Mouse (Mus musculus) liver, adult 2 months (tissue): ENCODE results near the gene Nucks1.
A peak's percentile ranks its signal among the peaks of the same experiment; 100 is the strongest.

Experiments used
- CTCF ChIP-seq: fragments of 200-500 bp; IDR thresholded peaks from 2 replicates; pipeline ENCODE4 v1.5.1; 2011; ENCODE audit warnings: low read depth, low read length, control low read depth
- POLR2A ChIP-seq: fragments of 200-500 bp; IDR thresholded peaks from 2 replicates; pipeline ENCODE4 v1.6.1; 2011; ENCODE audit warnings: low read length, control low read depth; ENCODE audit not compliant: insufficient read depth; ENCODE audit errors: extremely low read depth

DNA sequence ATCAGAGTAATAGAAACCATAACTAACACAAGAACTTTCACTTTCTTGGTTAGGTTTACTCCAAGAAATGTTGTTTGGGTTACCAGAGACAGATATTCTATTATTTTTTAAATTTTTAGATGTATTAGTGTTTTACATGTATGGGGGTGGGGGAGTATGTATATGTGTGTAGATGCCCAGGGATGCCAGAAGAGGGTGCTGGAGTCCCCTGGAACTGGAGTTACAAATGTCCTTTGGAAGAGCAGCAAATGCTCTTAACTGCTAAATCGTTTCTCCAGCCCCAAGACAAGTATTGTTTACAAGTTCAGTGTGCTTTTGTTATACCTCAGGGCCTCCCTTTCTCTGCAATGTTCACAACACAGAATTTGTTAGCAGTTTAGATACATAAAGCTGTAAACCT, 4.8 kb upstream of the Nucks1 start:
- peak; percentile 53; the same call in 1 of the 2 replicates for TF ChIP-seq CTCF
- no peak for TF ChIP-seq POLR2A
